Mouse (Mus musculus) cortical plate, adult 2 months (tissue): Measurements from ENCODE around the gene Sorbs1.

Experiments used
- CTCF ChIP-seq: fragments of 200-500 bp; IDR thresholded peaks from 2 replicates; pipeline ENCODE4 v1.5.1; 2011; ENCODE audit warnings: mild to moderate bottlenecking, control low read depth, low read length; ENCODE audit not compliant: insufficient read depth; ENCODE audit errors: extremely low read depth
- POLR2A ChIP-seq: fragments of 200-500 bp; IDR thresholded peaks from 2 replicates; pipeline ENCODE4 v1.6.1; 2011; ENCODE audit warnings: mild to moderate bottlenecking, low read length, control low read depth; ENCODE audit not compliant: insufficient read depth; ENCODE audit errors: extremely low read depth

GRCm38 (mm10) chr19:40336694-40337093 is 176.9 kb downstream of the Sorbs1 start:
- TF ChIP-seq CTCF (no peak), POLR2A (no peak)
